Mouse (Mus musculus) megakaryocyte-erythroid progenitor cell, adult 5 weeks (primary cell): Measurements from ENCODE around the gene Klra4. TPM values are rescaled to one million over a fixed set of nuclear protein-coding genes. Genes with fewer than 3 reads are reported as not detected.

Experiments used
- polyA plus RNA-seq: library from polyadenylated mRNA; stranded (reverse); fragments of >175 nt; gene quantifications from 2 replicates; pipeline ENCODE4 v1.2.3, GENCODE M21; 2012

Gene Klra4
- 0.06 TPM in 1 of 2 replicates, not detected in the other for polyA plus RNA-seq

DNA sequence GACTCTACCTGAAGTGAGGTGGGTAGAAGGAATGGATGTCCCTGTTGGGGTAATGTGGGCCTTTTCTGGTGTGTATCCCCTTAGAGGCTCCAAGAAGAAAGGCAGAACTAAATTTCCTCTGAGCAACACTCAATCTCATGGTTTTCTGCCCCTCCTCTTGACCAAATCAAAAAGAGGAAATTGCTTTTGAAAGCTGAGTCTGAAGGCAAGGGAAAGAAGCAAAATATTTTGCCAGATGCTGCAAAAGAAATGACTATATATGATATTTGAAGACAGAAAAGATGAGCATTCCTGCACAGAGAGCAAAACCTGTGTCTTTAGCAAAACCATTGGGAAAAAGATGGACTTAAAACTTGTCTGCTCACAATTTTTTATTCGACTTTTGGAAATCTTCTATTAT is at the start of gene Klra4:
Gene Klra4 (minus strand): TSS at position 101 of the 400 bp plus-strand sequence.

DNA sequence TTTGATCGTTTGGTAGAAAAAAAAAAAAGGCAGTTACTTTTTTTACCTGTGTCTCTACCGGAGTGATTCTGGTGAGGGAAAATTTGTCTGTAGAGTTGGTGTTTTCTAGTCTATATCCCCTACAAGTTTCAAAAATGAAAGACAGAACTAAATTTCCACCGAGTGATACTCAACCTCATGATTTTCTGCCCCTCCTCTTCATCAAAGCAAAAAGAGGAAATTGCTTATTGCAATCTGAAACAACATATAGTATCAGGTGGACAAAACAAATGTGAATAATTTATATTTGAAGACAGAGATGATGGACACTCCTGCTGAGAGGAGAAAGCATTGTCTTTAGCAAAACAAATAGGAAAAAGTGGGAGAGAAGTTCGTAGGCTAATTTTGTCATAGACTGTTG is 40.2 kb downstream of the Klra4 start, which contains the start of gene Klra6:
Gene Klra6 (minus strand): TSS at position 101 of the 400 bp plus-strand sequence.

Other genes with a start within 250 kb of the Klra4 start
- gene Gm17631, start 204.6 kb downstream of the Klra4 start, polyA plus RNA-seq: not detected in 2 replicates
- 0.07 TPM in 1 of 2 replicates, not detected in the other for gene Klra17, start 190.6 kb downstream of the Klra4 start, polyA plus RNA-seq
- gene Klra5, start 149.6 kb downstream of the Klra4 start, polyA plus RNA-seq: not detected in 2 replicates
- not detected in 2 replicates for gene Klra6, start 40.3 kb downstream of the Klra4 start, polyA plus RNA-seq
- 0.07 TPM in 1 of 2 replicates, not detected in the other for gene Klra8, start 62.6 kb upstream of the Klra4 start, polyA plus RNA-seq
- 0.10 TPM in 1 of 2 replicates, not detected in the other for gene Klra9, start 125.8 kb upstream of the Klra4 start, polyA plus RNA-seq
- 0.17 TPM in 1 of 2 replicates, not detected in the other for gene Klra7, start 166.1 kb upstream of the Klra4 start, polyA plus RNA-seq
- not detected in 2 replicates for gene Klra10, start 214.7 kb upstream of the Klra4 start, polyA plus RNA-seq